Mouse (Mus musculus) midbrain, embryonic 16.5 days (tissue): ENCODE measurements at regions not wholly inside any gene's neighbourhood (a gene's known extent, or its start where the extent isn't known, plus 50 kb on each side); places are given as distances from the start of the nearest gene placed in this dataset.
A peak's percentile ranks its signal among the peaks of the same experiment; 100 is the strongest.

Source experiments
- ATAC-seq: fragments of 200-750 bp; cut with Nextera tagmentation; 2 replicates; pipeline ENCODE4 v1.8.0; 2017; ENCODE audit warnings: moderate TSS enrichment
- H3K27ac ChIP-seq: fragments of 300-500 bp; sonication (generic); 2 replicates; pipeline ENCODE4 v1.5.1; 2014; ENCODE audit warnings: mild to moderate bottlenecking, low read length, mixed read lengths
- H3K27me3 ChIP-seq: fragments of 300-500 bp; sonication (generic); 2 replicates; pipeline ENCODE4 v1.6.1; 2014; ENCODE audit warnings: low read depth, low read length, mixed read lengths; ENCODE audit not compliant: control insufficient read depth, insufficient read depth
- H3K36me3 ChIP-seq: fragments of 300-500 bp; sonication (generic); 2 replicates; pipeline ENCODE4 v1.6.1; 2014; ENCODE audit warnings: mild to moderate bottlenecking, low read length, moderate library complexity, mixed read lengths; ENCODE audit not compliant: control insufficient read depth, insufficient read depth
- H3K4me1 ChIP-seq: fragments of 300-500 bp; sonication (generic); 2 replicates; pipeline ENCODE4 v1.6.1; 2014; ENCODE audit warnings: mild to moderate bottlenecking, low read length, mixed read lengths; ENCODE audit not compliant: control insufficient read depth, insufficient read depth
- H3K4me2 ChIP-seq: fragments of 300-500 bp; sonication (generic); 2 replicates; pipeline ENCODE4 v1.6.1; 2014; ENCODE audit warnings: mild to moderate bottlenecking, low read length, mixed read lengths
- H3K4me3 ChIP-seq: fragments of 300-500 bp; sonication (generic); 2 replicates; pipeline ENCODE4 v1.5.1; 2014; ENCODE audit warnings: low read depth, mild to moderate bottlenecking, low read length, moderate library complexity, mixed read lengths
- H3K9ac ChIP-seq: fragments of 300-500 bp; sonication (generic); 2 replicates; pipeline ENCODE4 v1.6.1; 2014; ENCODE audit warnings: low read depth, low read length, mixed read lengths
- H3K9me3 ChIP-seq: fragments of 300-500 bp; sonication (generic); replicated peaks from 2 replicates; pipeline ENCODE4 v1.6.1; 2014; ENCODE audit warnings: mild to moderate bottlenecking, low read length, mixed read lengths; ENCODE audit not compliant: control insufficient read depth, poor library complexity, severe bottlenecking
- WGBS: fragments of 180-500 bp; shearing (Covaris S2); extraction: QIAGEN DNeasy Blood & Tissue Kit; methylation state at CpG from one replicate; pipeline ENCODE4 v1.1.7; 2014; 5-methylcytosine and 5-hydroxymethylcytosine counted together

DNA sequence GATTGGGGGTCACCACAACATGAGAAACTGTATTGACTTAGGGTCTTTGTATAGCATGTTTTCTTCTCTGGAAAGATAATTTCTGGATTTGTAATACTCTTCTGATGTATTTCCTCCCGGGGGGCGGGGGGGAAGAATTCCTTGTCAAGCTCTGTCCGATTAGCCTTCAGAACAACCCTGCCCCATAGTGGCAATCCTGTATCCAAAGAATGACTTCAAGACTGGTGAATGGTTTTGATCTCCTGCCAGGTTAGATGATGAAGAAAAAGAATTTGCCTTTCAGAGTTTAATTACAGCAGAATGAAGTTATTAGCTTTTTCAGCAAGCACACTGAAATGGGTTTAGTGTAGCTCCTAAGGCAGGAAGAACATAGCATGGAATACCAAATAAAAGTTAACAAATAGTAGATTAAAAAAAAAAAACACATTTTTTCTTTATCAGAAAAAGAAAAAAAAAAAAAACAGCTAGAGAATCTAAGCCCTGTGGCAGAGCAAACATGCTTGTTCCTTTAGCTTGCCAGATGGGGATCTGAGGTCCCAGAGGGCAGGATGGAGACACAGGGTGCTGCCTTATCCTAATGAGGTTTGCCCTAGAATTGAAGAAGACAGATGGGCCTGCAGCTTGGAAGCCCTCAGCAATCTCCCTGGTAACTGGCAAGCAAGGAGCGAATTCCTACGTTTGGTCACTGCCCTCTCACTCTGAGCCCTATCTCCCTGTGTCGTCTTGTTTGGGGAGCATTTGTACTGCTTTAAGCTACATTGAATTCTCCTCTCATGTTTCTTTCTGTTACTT, 280.9 kb upstream of the Gm9972 start:
- no peaks in the 10 kb centered on the region for H3K9me3 ChIP-seq
- no peak overlapping the region for H3K4me3 ChIP-seq
- WGBS = 61% methylated on average over 6 of the region's 6 CpGs
- H3K4me2 ChIP-seq = no peak overlapping the region
- no peaks in the 10 kb centered on the region for H3K4me1 ChIP-seq
- no peak for ATAC-seq
- no peaks in the 10 kb centered on the region for H3K36me3 ChIP-seq
- no peak overlapping the region for H3K27ac ChIP-seq
- H3K9ac ChIP-seq = no peak overlapping the region
- no peaks in the 10 kb centered on the region for H3K27me3 ChIP-seq

DNA sequence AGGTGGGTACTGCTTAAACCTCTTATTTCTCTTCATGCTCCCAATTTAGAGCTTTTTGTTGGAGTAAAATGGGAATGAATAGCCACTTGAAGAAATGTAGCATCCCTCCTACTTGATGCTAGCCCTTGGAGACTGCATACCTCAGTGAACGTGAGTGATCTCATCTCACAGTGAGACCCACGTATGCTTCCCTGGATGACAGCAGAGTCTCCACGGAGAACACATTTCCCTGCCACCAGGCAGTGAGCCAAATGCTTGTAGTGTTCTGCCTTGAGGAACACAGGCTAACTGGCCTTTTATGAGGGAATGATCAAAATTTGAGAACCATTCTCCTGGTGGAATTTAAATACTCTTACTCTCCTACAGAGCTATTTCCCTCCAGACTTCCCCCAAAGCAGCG, 280.1 kb upstream of the Gm9972 start:
- 54% methylated on average over 4 of the region's 4 CpGs for WGBS
- no peaks in the 10 kb centered on the region for H3K9me3 ChIP-seq
- H3K4me3 ChIP-seq = no peak overlapping the region
- no peaks in the 10 kb centered on the region for H3K36me3 ChIP-seq
- H3K4me1 ChIP-seq = no peaks in the 10 kb centered on the region
- H3K9ac ChIP-seq = no peak overlapping the region
- ATAC-seq = no peak
- no peaks in the 10 kb centered on the region for H3K27me3 ChIP-seq
- H3K27ac ChIP-seq = no peak overlapping the region
- H3K4me2 ChIP-seq = no peak overlapping the region

DNA sequence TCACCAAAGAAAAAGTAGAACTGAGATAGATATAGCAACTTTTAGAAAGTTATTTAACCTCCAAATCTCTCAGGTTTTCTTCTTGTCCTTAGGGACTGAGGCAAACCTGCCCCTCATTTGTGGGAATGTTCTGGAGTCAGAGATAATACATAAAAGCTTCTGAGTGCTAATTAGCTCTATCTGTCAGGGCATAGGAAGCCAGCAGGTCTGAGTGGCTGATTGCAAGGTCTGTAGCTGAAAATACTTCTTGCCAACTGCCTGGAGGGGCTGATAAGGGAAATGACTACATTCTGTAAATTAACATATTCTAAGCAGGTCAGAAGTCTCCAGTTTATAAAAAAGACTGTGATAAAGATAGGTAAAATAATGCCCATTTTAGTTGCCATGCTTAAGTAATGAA, 270.3 kb upstream of the Gm9972 start:
- no peak overlapping the region for H3K9ac ChIP-seq
- H3K4me3 ChIP-seq = no peak overlapping the region
- ATAC-seq = peak; percentile 64
- H3K4me2 ChIP-seq = no peak overlapping the region
- no peak overlapping the region for H3K27ac ChIP-seq
- no peaks in the 10 kb centered on the region for H3K27me3 ChIP-seq
- no peaks in the 10 kb centered on the region for H3K9me3 ChIP-seq
- H3K4me1 ChIP-seq = no peaks in the 10 kb centered on the region
- H3K36me3 ChIP-seq = no peaks in the 10 kb centered on the region

DNA sequence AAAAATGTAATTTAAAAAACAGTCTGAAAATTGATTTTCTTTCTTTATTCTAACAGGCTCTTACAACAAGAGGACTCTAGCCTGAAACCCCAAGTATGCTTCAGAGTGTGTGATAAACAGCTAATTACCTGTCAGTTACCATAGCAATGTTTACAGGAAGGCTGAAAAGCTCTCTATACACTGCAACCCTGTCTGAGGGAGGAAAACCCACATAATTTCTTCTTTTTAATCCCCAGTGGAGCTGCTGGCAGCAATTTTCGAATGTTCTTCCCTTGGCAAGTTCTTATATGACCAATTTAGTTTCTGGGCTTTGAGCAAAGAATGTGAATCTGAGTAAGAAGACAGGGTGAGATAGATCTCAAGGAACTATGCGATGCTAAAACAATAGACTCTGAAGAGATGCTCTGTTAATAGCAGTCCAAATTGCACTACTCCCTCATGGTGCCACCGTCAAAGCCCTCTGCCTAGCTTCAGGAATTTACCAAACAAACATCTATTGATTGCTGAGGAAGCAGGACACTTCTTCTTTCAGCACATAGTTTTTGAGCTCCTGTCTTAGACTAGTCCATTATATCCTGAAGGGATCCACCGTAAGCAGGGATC, 260.4 kb upstream of the Gm9972 start:
- Histone ChIP-seq H3K9me3 (no peaks in the 10 kb centered on the region), H3K4me1 (0 out of 2 replicates have a peak, but pooled peaks cover 4% of the 10 kb centered on the region), H3K4me2 (no peak overlapping the region), H3K4me3 (no peak overlapping the region), H3K27ac (no peak overlapping the region), H3K36me3 (no peaks in the 10 kb centered on the region), H3K27me3 (no peaks in the 10 kb centered on the region), H3K9ac (no peak overlapping the region)
- 0 out of 2 replicates have a peak, but pooled peaks have one; percentile 62 for ATAC-seq
- WGBS = 66% methylated on average over 4 of the region's 4 CpGs

DNA sequence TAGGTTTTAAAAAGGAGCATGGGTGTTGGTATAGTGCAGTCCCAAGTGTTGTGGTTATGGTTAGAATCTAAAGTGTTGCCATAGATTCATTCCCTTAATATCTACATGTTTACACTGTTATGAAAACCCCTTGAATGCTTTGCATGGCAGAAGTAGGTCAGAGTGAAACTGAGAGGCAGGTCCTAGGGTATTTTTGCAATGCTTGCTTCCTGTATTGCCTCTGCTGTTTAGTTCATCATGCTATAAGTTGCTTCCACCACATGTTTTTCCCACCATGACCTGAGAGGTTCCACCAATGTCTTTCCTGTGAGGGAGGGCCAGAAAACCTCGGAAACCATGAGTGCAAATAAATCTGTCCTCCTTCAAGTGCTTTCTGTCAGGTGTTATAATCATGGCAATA, 224.1 kb upstream of the Gm9972 start:
- Histone ChIP-seq H3K27ac (no peak overlapping the region), H3K4me2 (no peak overlapping the region), H3K27me3 (no peaks in the 10 kb centered on the region), H3K9me3 (no peaks in the 10 kb centered on the region), H3K4me1 (no peaks in the 10 kb centered on the region), H3K4me3 (no peak overlapping the region), H3K36me3 (no peaks in the 10 kb centered on the region), H3K9ac (no peak overlapping the region)
- no peak for ATAC-seq
- WGBS = 92% methylated on average over 1 of the region's 1 CpGs

DNA sequence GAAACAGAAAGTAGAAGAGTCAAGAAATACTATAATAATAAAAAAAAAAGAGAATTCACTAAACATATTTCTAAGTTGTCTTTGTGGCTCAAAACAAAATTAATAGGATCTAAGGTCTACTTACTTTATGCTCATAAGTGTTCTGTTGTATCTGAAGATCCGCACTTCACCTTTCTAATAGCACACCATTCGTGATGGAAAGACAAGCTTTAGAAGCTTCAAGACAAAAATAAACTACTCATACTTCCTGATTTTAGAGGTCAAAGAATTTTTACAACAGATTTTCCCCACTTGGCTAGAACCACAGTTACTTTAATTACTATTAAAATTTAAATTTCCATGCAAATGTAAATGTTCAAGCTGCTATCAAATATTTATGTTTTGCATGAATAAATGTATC, 219.8 kb upstream of the Gm9972 start:
- no peak for ATAC-seq
- 95% methylated on average over 2 of the region's 2 CpGs for WGBS
- no peak overlapping the region for H3K4me2 ChIP-seq

DNA sequence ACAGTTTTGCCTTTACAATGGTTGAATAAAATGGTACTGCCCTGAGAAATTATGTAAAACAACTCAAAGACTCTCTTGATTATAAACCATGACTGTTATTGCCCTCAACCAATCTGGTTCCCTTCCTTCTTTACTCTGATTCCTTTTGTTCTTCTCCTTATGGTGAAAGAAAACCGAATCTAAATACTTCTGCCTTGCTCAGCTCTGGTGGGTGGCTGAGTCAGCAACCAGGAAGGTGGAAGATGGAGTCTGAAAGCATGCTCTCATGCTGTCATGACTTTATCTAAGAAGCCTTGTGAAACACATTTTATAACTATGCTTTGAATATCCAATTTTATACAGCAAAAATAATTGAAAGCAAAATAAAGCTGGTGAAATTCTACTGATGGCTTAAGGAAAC, 212.7 kb upstream of the Gm9972 start:
- 44% methylated on average over 1 of the region's 1 CpGs for WGBS
- H3K27me3 ChIP-seq = no peaks in the 10 kb centered on the region
- no peak overlapping the region for H3K27ac ChIP-seq
- ATAC-seq = no peak
- no peak overlapping the region for H3K4me2 ChIP-seq
- no peak overlapping the region for H3K9ac ChIP-seq
- no peaks in the 10 kb centered on the region for H3K36me3 ChIP-seq
- no peaks in the 10 kb centered on the region for H3K4me1 ChIP-seq
- H3K4me3 ChIP-seq = no peak overlapping the region
- no peaks in the 10 kb centered on the region for H3K9me3 ChIP-seq

More for the DNA sequence above, 219.8 kb upstream of the Gm9972 start:
- Histone ChIP-seq H3K36me3 (no peaks in the 10 kb centered on the region), H3K27me3 (no peaks in the 10 kb centered on the region), H3K4me1 (no peaks in the 10 kb centered on the region), H3K27ac (no peak overlapping the region), H3K9me3 (no peaks in the 10 kb centered on the region), H3K9ac (no peak overlapping the region), H3K4me3 (no peak overlapping the region)

DNA sequence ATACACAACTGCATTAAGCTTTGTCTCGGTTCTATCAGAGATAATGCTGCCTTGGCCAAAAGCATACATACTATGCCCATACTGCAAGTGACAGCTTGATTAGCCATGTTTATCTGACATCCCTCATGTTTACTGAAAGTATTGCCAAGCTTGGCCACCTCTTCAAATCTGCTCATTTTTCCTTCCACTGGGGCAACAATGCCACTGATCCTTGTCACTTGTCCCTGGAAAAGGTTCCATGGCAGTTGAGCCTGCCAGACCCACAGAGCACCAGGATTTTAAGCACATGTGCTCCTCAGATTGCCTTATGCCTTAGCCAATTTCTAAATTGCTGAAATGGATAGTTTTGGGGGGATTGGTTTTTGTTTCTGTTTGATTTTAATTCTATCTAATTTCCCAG, 189.8 kb upstream of the Gm9972 start:
- H3K27ac ChIP-seq = no peak overlapping the region
- no peak overlapping the region for H3K4me2 ChIP-seq
- H3K9ac ChIP-seq = no peak overlapping the region
- no peaks in the 10 kb centered on the region for H3K9me3 ChIP-seq
- 82% methylated on average over 1 of the region's 1 CpGs for WGBS
- H3K36me3 ChIP-seq = no peaks in the 10 kb centered on the region
- no peaks in the 10 kb centered on the region for H3K27me3 ChIP-seq
- ATAC-seq = no peak
- no peak overlapping the region for H3K4me3 ChIP-seq
- H3K4me1 ChIP-seq = no peaks in the 10 kb centered on the region

DNA sequence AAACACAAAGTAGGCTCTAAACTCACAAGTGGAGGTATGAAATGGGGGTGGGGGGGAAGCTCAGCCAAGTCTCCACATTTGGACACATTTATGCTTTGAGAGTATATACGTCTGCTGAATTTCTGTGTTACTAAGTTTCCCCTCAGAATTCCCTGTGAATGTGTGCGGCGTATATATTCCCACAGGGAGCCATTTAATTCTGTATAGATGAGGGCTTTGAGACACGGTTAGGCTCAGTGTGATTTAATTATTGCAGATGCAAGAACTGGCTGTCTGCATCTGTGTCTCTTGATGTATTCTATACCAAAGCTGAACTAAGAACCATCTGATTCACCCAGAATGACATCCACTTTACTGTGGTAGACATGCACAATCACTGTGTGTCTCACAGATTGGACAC, 181.1 kb upstream of the Gm9972 start:
- no peaks in the 10 kb centered on the region for H3K4me1 ChIP-seq
- no peak overlapping the region for H3K4me2 ChIP-seq
- H3K27me3 ChIP-seq = no peaks in the 10 kb centered on the region
- no peak overlapping the region for H3K27ac ChIP-seq
- no peaks in the 10 kb centered on the region for H3K36me3 ChIP-seq
- WGBS = 59% methylated on average over 4 of the region's 4 CpGs
- no peak overlapping the region for H3K9ac ChIP-seq
- no peak overlapping the region for H3K4me3 ChIP-seq
- no peaks in the 10 kb centered on the region for H3K9me3 ChIP-seq
- no peak for ATAC-seq
